Mouse (Mus musculus): ENCODE data around the gene Rpl29. TPM values are rescaled to one million over a fixed set of nuclear protein-coding genes. Genes with fewer than 3 reads are reported as not detected.

Rpl29 gene
- polyA plus RNA-seq, 1 experiment, result 40.6 TPM

DNA sequence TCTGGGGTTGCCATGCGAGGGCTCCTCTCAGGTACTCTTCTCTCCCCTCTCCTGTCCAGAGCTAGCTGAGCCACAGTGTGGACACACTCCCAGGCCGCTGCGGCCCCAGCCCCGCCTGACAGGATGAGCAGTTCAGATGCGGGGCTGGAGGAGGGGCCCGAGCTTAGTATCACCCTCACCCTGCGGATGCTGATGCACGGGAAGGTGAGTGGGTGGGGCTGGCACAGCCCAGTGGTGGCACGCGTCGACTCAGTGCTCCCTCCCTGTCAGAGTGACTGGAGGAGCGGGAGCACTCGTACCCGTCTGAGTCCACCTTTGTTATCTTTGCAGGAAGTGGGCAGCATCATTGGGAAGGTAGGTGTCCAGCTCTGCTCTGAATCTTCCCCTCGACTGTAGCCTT is 30.7 kb downstream of the Rpl29 start:
- TF ChIP-seq GATA1 (IDR thresholded peaks at IDR 0.05; ENCODE audit: low read length), result no peak

DNA sequence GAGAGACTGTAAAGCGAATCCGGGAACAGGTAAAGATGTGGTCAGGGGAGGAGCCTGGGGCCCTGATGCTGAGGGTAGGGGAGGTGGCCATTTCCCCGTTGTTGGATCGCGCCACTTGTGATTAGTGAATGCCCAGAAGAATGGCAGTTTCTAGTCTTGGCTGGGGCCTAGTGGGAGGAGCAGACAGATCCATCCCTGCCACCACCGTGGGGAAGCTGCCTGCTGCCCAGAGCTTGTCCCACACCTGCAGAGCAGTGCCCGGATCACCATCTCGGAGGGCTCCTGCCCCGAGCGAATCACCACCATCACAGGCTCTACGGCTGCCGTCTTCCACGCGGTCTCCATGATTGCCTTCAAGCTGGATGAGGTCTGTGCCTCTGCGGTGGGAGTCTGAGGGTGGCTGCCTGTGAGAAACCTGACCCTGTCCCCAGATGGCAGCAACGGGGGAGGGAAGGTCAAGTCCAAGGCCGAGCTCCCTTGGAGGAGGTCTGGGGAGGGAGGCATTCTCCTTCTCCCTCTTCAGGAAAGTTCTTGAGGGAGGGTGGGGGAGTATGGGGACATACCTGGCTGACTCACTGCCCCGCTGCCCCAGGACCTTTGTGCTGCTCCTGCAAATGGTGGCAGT is 31.3 kb downstream of the Rpl29 start:
- TF ChIP-seq GATA1 (IDR thresholded peaks at IDR 0.05; ENCODE audit: low read length), result no peak

DNA sequence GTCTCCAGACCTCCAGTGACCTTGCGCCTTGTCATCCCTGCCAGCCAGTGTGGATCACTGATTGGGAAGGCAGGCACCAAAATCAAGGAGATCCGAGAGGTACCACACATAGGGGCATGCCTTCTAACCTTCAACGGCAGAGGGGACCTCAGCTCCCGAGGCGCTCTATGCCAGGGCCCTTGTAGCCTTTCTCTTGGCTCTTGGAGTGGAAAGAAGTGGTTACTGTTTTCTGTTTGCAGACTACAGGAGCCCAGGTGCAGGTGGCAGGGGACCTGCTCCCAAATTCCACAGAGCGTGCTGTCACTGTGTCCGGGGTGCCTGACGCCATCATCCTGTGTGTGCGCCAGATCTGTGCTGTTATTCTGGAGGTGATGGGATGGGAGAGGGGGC is 31.8 kb downstream of the Rpl29 start:
- no peak for TF ChIP-seq GATA1 (IDR thresholded peaks at IDR 0.05; ENCODE audit: low read length)

GRCm38 (mm10) chr9:106461641-106462429 is 32.6 kb downstream of the Rpl29 start:
- TF ChIP-seq GATA1 (IDR thresholded peaks at IDR 0.05; ENCODE audit: low read length), result no peak

DNA sequence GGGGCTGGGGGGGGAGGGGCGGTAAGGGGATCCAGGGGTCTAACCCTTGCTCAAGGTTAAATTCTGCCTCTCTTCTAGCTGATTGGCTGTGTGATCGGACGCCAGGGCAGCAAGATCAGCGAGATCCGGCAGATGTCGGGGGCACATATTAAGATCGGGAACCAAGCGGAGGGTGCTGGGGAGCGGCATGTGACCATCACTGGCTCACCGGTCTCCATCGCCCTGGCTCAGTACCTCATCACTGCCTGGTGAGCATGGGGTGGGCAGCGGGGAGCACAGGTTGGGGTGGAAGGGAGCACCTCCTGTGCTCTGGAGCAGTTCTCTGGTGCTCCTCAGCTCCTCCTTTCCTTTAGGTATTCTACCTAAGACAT is 33.2 kb downstream of the Rpl29 start:
- no peak for TF ChIP-seq GATA1 (IDR thresholded peaks at IDR 0.05; ENCODE audit: low read length)

DNA sequence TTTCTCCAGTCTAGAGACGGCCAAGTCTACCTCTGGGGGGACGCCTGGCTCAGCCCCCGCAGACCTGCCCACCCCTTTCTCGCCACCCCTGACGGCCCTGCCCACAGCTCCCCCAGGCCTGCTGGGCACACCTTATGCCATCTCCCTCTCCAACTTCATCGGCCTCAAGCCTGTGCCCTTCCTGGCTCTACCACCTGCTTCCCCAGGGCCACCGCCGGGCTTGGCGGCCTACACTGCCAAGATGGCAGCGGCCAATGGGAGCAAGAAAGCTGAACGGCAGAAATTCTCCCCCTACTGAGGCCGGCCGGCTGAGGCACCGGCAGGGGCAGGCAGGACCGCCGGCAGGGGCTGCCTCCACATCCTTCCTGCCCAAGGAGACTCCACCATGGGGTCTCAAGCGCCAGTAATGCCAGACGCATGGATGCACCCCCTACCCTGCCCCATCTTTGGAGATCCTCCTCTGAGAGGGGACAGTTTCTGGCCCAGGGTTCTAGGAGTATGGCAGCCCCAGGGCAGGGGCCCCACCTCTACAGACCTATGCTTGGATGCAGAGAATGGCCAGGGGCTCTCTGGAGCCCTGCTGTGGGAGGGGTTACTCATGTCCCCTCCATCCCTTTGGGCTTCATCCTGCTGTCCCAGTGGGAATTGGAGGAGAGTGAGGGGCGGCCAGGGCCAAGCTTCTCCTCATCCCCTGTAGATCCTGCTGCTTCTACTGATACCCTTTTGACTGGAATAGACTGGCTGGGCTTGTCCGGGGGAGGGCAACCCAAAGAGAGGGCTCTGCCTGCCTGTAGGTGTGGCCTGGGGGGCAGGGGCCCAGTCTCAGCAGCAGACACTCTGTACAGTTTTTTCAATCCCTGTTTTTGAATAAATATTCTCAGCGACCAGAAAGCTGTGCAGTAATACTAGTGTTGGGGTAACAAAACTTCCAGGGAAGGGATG is 34.1 kb downstream of the Rpl29 start:
- no peak for TF ChIP-seq GATA1 (IDR thresholded peaks at IDR 0.05; ENCODE audit: low read length)

DNA sequence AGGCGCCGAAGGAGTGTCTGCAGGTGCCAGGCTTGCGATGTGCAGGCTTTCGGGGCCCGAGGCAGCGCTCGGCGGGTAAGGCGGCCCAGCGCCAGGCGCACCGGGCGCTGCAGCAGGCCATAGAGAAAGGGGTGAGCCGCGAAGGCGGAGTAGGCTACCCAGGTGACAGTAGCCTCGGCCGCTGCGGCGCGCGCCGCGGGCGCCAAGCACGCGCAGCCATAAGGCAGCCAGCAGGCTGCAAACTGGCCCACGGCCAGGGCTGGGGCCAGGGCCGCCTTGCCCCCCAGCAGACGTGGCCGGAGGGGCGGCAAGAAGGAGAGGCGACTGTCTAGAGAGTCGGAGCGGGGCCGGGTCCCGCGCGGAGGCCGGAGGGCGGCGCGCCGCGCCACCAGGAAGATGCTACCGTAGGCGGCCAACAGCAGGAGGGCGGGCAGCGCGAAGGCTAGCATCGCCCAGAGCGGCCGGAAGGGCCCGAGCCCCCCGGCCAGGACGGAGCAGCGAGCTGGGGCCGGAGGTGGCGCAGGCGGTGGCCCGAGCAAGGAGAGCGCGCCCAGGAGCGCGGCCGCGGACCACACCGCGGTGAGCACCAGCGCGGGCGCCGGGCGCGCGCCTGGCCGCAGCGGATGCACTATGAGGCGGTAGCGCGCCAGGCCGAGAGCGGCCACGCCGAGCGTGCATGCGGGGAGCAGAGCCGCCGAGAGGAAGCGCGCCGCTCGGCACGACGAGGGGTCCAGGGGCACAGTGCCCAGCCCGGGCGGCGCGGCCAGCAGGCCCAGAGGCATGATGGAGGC is 35.7 kb downstream of the Rpl29 start:
- TF ChIP-seq GATA1 (IDR thresholded peaks at IDR 0.05; ENCODE audit: low read length), result no peak

GRCm38 (mm10) chr9:106465571-106466200 is 36.4 kb downstream of the Rpl29 start, which contains the start of gene Gpr62:
Gpr62 (minus strand) TSS chr9:106465938.
- TF ChIP-seq GATA1 (IDR thresholded peaks at IDR 0.05; ENCODE audit: low read length), result no peak

DNA sequence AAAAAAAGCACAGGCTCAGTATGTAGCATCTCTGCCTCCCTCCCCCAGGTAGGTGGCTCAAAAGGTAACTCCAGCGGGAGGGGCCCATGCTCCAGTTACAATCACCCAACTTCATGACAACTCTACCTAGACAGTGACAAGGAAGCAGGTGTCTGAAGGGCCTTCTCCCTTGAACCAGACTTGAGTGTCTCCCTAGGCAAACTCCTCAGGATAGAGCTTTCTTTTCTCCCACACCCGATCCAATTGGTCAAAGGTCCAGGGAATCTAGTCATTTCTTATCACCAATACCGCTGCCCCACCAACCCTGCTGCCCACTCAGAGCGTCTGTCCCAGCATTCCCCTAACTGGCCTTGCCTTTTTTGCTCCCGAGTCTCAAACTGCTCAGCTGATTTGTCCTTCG is 37.5 kb downstream of the Rpl29 start:
- no peak for TF ChIP-seq GATA1 (IDR thresholded peaks at IDR 0.05; ENCODE audit: low read length)

GRCm38 (mm10) chr9:106467746-106468145 is 38.5 kb downstream of the Rpl29 start:
- no peak for TF ChIP-seq GATA1 (IDR thresholded peaks at IDR 0.05; ENCODE audit: low read length)

GRCm38 (mm10) chr9:106469317-106469716 is 40.1 kb downstream of the Rpl29 start:
- TF ChIP-seq GATA1 (IDR thresholded peaks at IDR 0.05; ENCODE audit: low read length), result no peak

DNA sequence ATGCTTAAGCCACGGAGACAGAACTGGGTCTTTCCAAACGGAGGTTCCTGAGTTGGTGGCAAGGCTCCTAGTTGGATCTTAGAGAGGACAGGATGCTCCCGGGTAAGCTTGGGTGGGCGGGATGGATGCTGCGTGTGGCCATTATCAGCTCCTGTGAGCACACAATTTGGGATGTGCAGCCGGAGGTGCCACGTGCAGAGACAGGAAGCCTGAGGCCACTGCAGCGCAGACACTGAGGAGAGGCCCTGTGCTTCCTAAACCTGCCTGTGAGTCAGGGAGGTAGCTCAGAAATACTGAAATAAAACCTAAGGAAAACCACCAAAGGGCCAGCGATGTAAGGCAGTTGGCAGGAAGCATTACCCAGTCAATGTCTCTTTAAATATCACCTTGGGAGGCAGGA is 40.5 kb downstream of the Rpl29 start:
- no peak for TF ChIP-seq GATA1 (IDR thresholded peaks at IDR 0.05; ENCODE audit: low read length)

- no peak for TF ChIP-seq GATA1 (IDR thresholded peaks at IDR 0.05; ENCODE audit: low read length)
Observed at GRCm38 (mm10) chr9:106470991-106471750, 41.9 kb downstream of the Rpl29 start.

GRCm38 (mm10) chr9:106471892-106472291 is 42.6 kb downstream of the Rpl29 start:
- TF ChIP-seq GATA1 (IDR thresholded peaks at IDR 0.05; ENCODE audit: low read length), result no peak
